Mouse (Mus musculus): Measurements from ENCODE around the gene Gsk3a.
A peak's percentile ranks its signal among the peaks of the same experiment; 100 is the strongest.

Gene Gsk3a

GRCm38 (mm10) chr7:25187662-25188650, 49.7 kb downstream of the Gsk3a start:
- ATAC-seq (ENCODE audit: low TSS enrichment): peak; percentile 85; the same call in 1 of the 2 replicates

- ATAC-seq (ENCODE audit: low TSS enrichment): no peak
Measured at GRCm38 (mm10) chr7:25184091-25184490, 53.6 kb downstream of the Gsk3a start.

- ATAC-seq (ENCODE audit: low TSS enrichment): no peak
Measured at GRCm38 (mm10) chr7:25181814-25182213, 55.8 kb downstream of the Gsk3a start.

GRCm38 (mm10) chr7:25181331-25181790, 56.3 kb downstream of the Gsk3a start:
- ATAC-seq (ENCODE audit: low TSS enrichment): no peak

- no peak for ATAC-seq (ENCODE audit: low TSS enrichment)
Measured at GRCm38 (mm10) chr7:25180512-25180911, 57.1 kb downstream of the Gsk3a start.

GRCm38 (mm10) chr7:25179606-25180161, 58.0 kb downstream of the Gsk3a start, which contains the start of gene Pou2f2:
TSS of gene Pou2f2 (minus strand) at chr7:25179726.
- peak; percentile 84 for ATAC-seq (ENCODE audit: low TSS enrichment)

GRCm38 (mm10) chr7:25178787-25179605, 58.7 kb downstream of the Gsk3a start:
- peak; percentile 33; the same call in 1 of the 2 replicates for ATAC-seq (ENCODE audit: low TSS enrichment)

- peak; percentile 13; the same call in 1 of the 2 replicates for ATAC-seq (ENCODE audit: low TSS enrichment)
Measured at GRCm38 (mm10) chr7:25178317-25178716, 59.3 kb downstream of the Gsk3a start.
